Mouse (Mus musculus): Measurements from ENCODE around the gene Defb45. TPM values are rescaled to one million over a fixed set of nuclear protein-coding genes. Genes with fewer than 3 reads are reported as not detected.

The Defb45 gene
- not detected in 2 replicates for polyA plus RNA-seq (2011; ENCODE audit: insufficient read depth, insufficient read length, low replicate concordance, missing spikeins)

GRCm38 (mm10) chr2:152599299-152599698 lies at the start of gene Defb45:
TSS of gene Defb45 (minus strand) at chr2:152599399.
- no peaks in the 10 kb centered on the region for H3K4me1 ChIP-seq (ENCODE audit: control insufficient read depth, insufficient read depth, low read length)
- no peak within 1 kb of the TSS for H3K27ac ChIP-seq (ENCODE audit: control insufficient read depth, insufficient read depth, low read depth, low read length, poor library complexity)
- TF ChIP-seq CTCF (IDR thresholded peaks at IDR 0.05; ENCODE audit: control insufficient read depth, insufficient read depth, low read length), result no peak
- no peak for TF ChIP-seq POLR2A (IDR thresholded peaks at IDR 0.05; ENCODE audit: borderline replicate concordance, control insufficient read depth, low read depth, low read length)
- WGBS, result 59% methylated on average over 7 of the region's 7 CpGs
- H3K4me3 ChIP-seq (replicated peaks; ENCODE audit: control insufficient read depth, low read depth, low read length), result no peak within 1 kb of the TSS

DNA sequence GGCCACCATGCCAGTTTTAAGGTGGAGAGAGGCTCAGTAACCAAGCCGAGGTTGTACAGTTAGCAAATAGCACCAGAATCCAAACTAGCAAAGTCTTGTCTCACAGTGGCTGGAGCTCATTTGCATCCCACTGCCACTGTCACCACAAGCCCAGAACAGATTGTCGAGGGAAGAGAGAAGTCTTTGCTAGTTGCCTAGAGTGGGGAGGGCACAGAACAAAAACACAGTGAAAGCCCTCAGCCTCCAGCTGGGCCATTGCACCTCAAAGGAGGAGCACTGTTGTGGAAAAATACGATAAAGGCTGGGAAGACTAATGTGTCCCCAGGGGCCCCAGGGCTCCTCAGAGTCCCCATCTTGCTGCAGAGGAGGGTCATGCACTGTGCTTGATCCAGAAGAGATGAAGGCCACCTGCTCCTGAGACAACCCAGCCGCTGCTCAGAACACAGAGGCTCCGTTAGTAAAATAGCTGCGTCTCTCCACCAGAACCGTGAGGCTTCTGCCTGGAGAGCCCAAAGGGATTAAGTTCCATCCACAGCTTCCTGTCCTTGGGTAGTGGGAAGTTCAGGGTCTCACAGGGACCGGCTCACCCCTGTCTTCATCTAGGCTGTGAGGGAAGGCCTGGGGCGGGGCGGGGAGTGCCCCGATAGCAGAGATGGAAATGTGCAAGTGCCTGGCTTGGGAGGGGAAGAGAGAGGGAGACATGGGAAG lies 40.4 kb upstream of the Defb45 start:
- 59% methylated on average over 11 of the region's 11 CpGs for WGBS
- H3K4me3 ChIP-seq (replicated peaks; ENCODE audit: control insufficient read depth, low read depth, low read length), result no peak overlapping the region
- no peak for TF ChIP-seq POLR2A (IDR thresholded peaks at IDR 0.05; ENCODE audit: borderline replicate concordance, control insufficient read depth, low read depth, low read length)
- TF ChIP-seq CTCF (IDR thresholded peaks at IDR 0.05; ENCODE audit: control insufficient read depth, insufficient read depth, low read length), result no peak
- H3K4me1 ChIP-seq (ENCODE audit: control insufficient read depth, insufficient read depth, low read length), result no peaks in the 10 kb centered on the region; the same call in 1 of the 2 replicates
- H3K27ac ChIP-seq (ENCODE audit: control insufficient read depth, insufficient read depth, low read depth, low read length, poor library complexity), result no peak overlapping the region

GRCm38 (mm10) chr2:152638865-152639264 lies 39.7 kb upstream of the Defb45 start:
- TF ChIP-seq CTCF (IDR thresholded peaks at IDR 0.05; ENCODE audit: control insufficient read depth, insufficient read depth, low read length) (no peak), POLR2A (IDR thresholded peaks at IDR 0.05; ENCODE audit: borderline replicate concordance, control insufficient read depth, low read depth, low read length) (no peak)
- Histone ChIP-seq H3K4me3 (replicated peaks; ENCODE audit: control insufficient read depth, low read depth, low read length) (no peak overlapping the region), H3K27ac (ENCODE audit: control insufficient read depth, insufficient read depth, low read depth, low read length, poor library complexity) (no peak overlapping the region), H3K4me1 (ENCODE audit: control insufficient read depth, insufficient read depth, low read length) (no peaks in the 10 kb centered on the region; the same call in 1 of the 2 replicates)
- WGBS, result 62% methylated on average over 6 of the region's 6 CpGs

DNA sequence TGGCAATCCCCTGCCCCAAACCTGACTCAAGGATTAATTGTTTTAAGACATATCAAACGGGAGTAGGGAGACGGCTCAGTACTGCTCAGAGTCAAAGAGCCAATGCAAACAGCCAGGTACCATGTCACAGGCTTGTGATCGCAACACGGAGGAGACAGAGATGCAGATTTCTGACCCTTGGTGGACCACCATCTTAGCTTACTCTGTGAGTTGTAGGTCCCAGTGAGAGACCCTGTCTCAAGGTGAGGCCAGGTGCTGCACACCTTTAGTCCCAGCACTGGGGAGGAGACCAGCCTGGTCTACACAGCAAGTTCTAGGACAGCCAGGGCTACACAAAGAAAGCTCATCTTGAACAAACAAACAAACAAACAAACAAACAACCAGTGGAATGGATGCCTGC lies 38.2 kb upstream of the Defb45 start:
- no peaks in the 10 kb centered on the region; the same call in 1 of the 2 replicates for H3K4me1 ChIP-seq (ENCODE audit: control insufficient read depth, insufficient read depth, low read length)
- TF ChIP-seq CTCF (IDR thresholded peaks at IDR 0.05; ENCODE audit: control insufficient read depth, insufficient read depth, low read length) (no peak), POLR2A (IDR thresholded peaks at IDR 0.05; ENCODE audit: borderline replicate concordance, control insufficient read depth, low read depth, low read length) (no peak)
- H3K4me3 ChIP-seq (replicated peaks; ENCODE audit: control insufficient read depth, low read depth, low read length), result no peak overlapping the region
- no peak overlapping the region for H3K27ac ChIP-seq (ENCODE audit: control insufficient read depth, insufficient read depth, low read depth, low read length, poor library complexity)
- 86% methylated on average over 4 of the region's 4 CpGs for whole genome bisulfite sequencing

GRCm38 (mm10) chr2:152637006-152637322 lies 37.8 kb upstream of the Defb45 start:
- WGBS, result 73% methylated on average over 6 of the region's 6 CpGs
- Histone ChIP-seq H3K4me3 (replicated peaks; ENCODE audit: control insufficient read depth, low read depth, low read length) (no peak overlapping the region), H3K27ac (ENCODE audit: control insufficient read depth, insufficient read depth, low read depth, low read length, poor library complexity) (no peak overlapping the region), H3K4me1 (ENCODE audit: control insufficient read depth, insufficient read depth, low read length) (no peaks in the 10 kb centered on the region; the same call in 1 of the 2 replicates)
- TF ChIP-seq CTCF (IDR thresholded peaks at IDR 0.05; ENCODE audit: control insufficient read depth, insufficient read depth, low read length), result no peak
- TF ChIP-seq POLR2A (IDR thresholded peaks at IDR 0.05; ENCODE audit: borderline replicate concordance, control insufficient read depth, low read depth, low read length), result no peak

DNA sequence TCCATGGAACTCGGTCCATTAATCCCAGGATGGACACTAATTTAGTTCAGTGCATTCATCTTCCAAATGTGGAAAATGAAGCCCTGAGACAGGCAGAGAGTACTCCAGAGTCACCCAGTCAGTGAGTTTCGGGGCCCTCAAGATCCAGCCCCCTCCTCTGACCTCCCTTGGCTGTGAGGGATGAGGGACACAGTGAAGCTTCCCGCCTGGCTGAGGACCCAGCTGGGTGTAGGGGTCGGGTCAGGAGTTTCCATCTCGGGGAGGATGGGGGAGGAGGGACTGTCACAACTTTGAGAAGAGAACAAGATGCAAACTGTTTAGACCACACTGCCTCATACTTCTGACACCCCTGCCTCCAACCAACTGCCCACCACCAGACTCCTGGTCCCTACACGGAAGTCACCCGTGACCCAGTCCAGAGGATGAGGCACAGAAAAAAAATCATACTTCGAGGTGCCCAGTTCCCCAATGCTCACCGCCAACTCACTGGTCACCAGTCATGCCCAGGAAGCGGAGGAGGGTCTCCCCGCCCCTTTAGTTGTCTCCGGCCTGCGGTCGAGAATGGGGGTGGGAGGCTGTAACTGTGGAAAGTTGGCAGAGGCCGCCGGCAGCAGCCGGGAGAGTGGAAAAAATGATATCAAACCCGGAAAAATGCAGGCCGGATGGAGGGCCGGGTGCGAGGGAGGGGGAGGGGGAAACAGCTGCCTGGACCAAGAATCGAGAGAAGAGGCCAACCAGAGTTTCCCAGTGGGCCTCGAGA lies 37.2 kb upstream of the Defb45 start:
- WGBS, result 70% methylated on average over 23 of the region's 23 CpGs
- no peak for TF ChIP-seq POLR2A (IDR thresholded peaks at IDR 0.05; ENCODE audit: borderline replicate concordance, control insufficient read depth, low read depth, low read length)
- H3K4me3 ChIP-seq (replicated peaks; ENCODE audit: control insufficient read depth, low read depth, low read length), result no peak overlapping the region
- H3K27ac ChIP-seq (ENCODE audit: control insufficient read depth, insufficient read depth, low read depth, low read length, poor library complexity), result no peak overlapping the region
- no peaks in the 10 kb centered on the region; the same call in 1 of the 2 replicates for H3K4me1 ChIP-seq (ENCODE audit: control insufficient read depth, insufficient read depth, low read length)

GRCm38 (mm10) chr2:152634311-152634710 lies 35.1 kb upstream of the Defb45 start:
- Histone ChIP-seq H3K4me3 (replicated peaks; ENCODE audit: control insufficient read depth, low read depth, low read length) (no peak overlapping the region), H3K27ac (ENCODE audit: control insufficient read depth, insufficient read depth, low read depth, low read length, poor library complexity) (no peak overlapping the region), H3K4me1 (ENCODE audit: control insufficient read depth, insufficient read depth, low read length) (no peaks in the 10 kb centered on the region; the same call in 1 of the 2 replicates)
- TF ChIP-seq CTCF (IDR thresholded peaks at IDR 0.05; ENCODE audit: control insufficient read depth, insufficient read depth, low read length) (no peak), POLR2A (IDR thresholded peaks at IDR 0.05; ENCODE audit: borderline replicate concordance, control insufficient read depth, low read depth, low read length) (no peak)
- WGBS, result 82% methylated on average over 29 of the region's 29 CpGs

DNA sequence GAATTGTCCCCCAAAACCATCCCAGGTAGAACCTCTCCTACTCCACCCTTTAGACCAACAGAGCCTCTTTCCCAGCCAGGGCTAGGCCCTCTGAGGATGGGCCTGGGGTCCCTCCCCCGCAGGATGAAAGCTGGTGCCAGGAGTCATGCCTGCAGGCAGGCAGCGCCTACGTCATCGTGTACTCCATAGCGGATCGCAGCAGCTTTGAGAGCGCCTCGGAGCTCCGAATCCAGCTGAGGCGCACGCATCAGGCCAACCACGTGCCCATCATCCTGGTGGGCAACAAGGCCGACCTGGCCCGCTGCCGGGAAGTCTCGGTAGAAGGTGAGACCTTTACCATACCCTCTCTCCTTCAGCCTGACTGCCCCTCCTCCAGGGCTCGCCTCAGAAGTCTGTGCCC lies 34.1 kb upstream of the Defb45 start:
- 62% methylated on average over 17 of the region's 17 CpGs for WGBS
- no peaks in the 10 kb centered on the region for H3K4me1 ChIP-seq (ENCODE audit: control insufficient read depth, insufficient read depth, low read length)
- no peak for TF ChIP-seq POLR2A (IDR thresholded peaks at IDR 0.05; ENCODE audit: borderline replicate concordance, control insufficient read depth, low read depth, low read length)
- no peak for TF ChIP-seq CTCF (IDR thresholded peaks at IDR 0.05; ENCODE audit: control insufficient read depth, insufficient read depth, low read length)
- no peak overlapping the region for H3K27ac ChIP-seq (ENCODE audit: control insufficient read depth, insufficient read depth, low read depth, low read length, poor library complexity)
- no peak overlapping the region for H3K4me3 ChIP-seq (replicated peaks; ENCODE audit: control insufficient read depth, low read depth, low read length)

Measured in bone marrow, adult 2 months (tissue).